8 mouse cellular contexts compared by ENCODE assay signal in genomic region chr8:122575286-122575685, GRCm38 (mm10). TPM values are rescaled to one million over a fixed set of nuclear protein-coding genes. Genes with fewer than 3 reads are reported as not detected.
DNase-seq lines count a peak whose midpoint lies in the region; ATAC-seq and TF ChIP-seq lines count a peak whose summit lies in the region.

No protein-coding gene starts in this region.

- 52% methylated on average over 8 of the region's 8 CpGs for WGBS in kidney, embryonic 16.5 days
- 76% methylated on average over 8 of the region's 8 CpGs for WGBS in embryonic facial prominence, embryonic 11.5 days
- 49% methylated on average over 8 of the region's 8 CpGs for WGBS in intestine, embryonic 16.5 days
- WGBS in midbrain, postnatal 0 days = 83% methylated on average over 8 of the region's 8 CpGs

- DNase-seq in kidney, adult 18-20 months = no peak
- no peak for DNase-seq in embryonic facial prominence, embryonic 11.5 days (ENCODE audit: low spot score)
- no peak for DNase-seq in midbrain, postnatal 0 days (ENCODE audit: low spot score)
- DNase-seq in cerebellum, adult 18-20 months = no peak
- no peak for DNase-seq in urinary bladder, postnatal 25 days (ENCODE audit: low spot score)
- no peak for DNase-seq in frontal cortex, adult 2 months (ENCODE audit: extremely low spot score in 1 of 2, low spot score in 1 of 2)

- no peaks in the 10 kb centered on the region for H3K27me3 ChIP-seq in kidney, embryonic 16.5 days (ENCODE audit: insufficient read depth, low read length)
- H3K27me3 ChIP-seq in embryonic facial prominence, embryonic 11.5 days (ENCODE audit: control insufficient read depth, insufficient read depth, low read length) = no peaks in the 10 kb centered on the region
- H3K27me3 ChIP-seq in intestine, embryonic 16.5 days (replicated peaks; ENCODE audit: control insufficient read depth, insufficient read depth, low read length) = no peaks in the 10 kb centered on the region
- H3K27me3 ChIP-seq in midbrain, postnatal 0 days (ENCODE audit: insufficient read depth, low read length) = no peaks in the 10 kb centered on the region

- H3K4me1 ChIP-seq in kidney, embryonic 16.5 days (ENCODE audit: insufficient read depth, low read length) = peaks cover 49% of the 10 kb centered on the region
- peaks cover 9% of the 10 kb centered on the region for H3K4me1 ChIP-seq in embryonic facial prominence, embryonic 11.5 days (ENCODE audit: control insufficient read depth, insufficient read depth, low read length)
- peaks cover 42% of the 10 kb centered on the region for H3K4me1 ChIP-seq in intestine, embryonic 16.5 days (ENCODE audit: control insufficient read depth, insufficient read depth, low read length)
- H3K4me1 ChIP-seq in midbrain, postnatal 0 days (ENCODE audit: insufficient read depth, low read length) = peaks cover 17% of the 10 kb centered on the region

- H3K27ac ChIP-seq in kidney, embryonic 16.5 days (ENCODE audit: low read length) = peak overlapping the region; percentile 73
- no peak overlapping the region for H3K27ac ChIP-seq in embryonic facial prominence, embryonic 11.5 days (replicated peaks; ENCODE audit: low read depth, low read length)
- peak overlapping the region; percentile 94 for H3K27ac ChIP-seq in intestine, embryonic 16.5 days (ENCODE audit: low read length)
- no peak overlapping the region for H3K27ac ChIP-seq in midbrain, postnatal 0 days (ENCODE audit: low read depth, low read length)

- H3K36me3 ChIP-seq in kidney, embryonic 16.5 days (ENCODE audit: insufficient read depth, low read length) = peaks cover 26% of the 10 kb centered on the region
- H3K36me3 ChIP-seq in embryonic facial prominence, embryonic 11.5 days (replicated peaks; ENCODE audit: control insufficient read depth, insufficient read depth, low read depth, low read length) = peaks cover 13% of the 10 kb centered on the region
- peaks cover 17% of the 10 kb centered on the region; the same call in 1 of the 2 replicates for H3K36me3 ChIP-seq in intestine, embryonic 16.5 days (ENCODE audit: control insufficient read depth, insufficient read depth, low read length)
- H3K36me3 ChIP-seq in midbrain, postnatal 0 days (ENCODE audit: insufficient read depth, low read length) = peaks cover 5% of the 10 kb centered on the region; the same call in 1 of the 2 replicates

- TF ChIP-seq CTCF in midbrain, postnatal 0 days (IDR thresholded peaks at IDR 0.05) = no peak

- no peaks in the 10 kb centered on the region for H3K9me3 ChIP-seq in kidney, embryonic 16.5 days (ENCODE audit: low read length)
- no peaks in the 10 kb centered on the region for H3K9me3 ChIP-seq in embryonic facial prominence, embryonic 11.5 days (replicated peaks; ENCODE audit: control insufficient read depth, low read length)
- no peaks in the 10 kb centered on the region for H3K9me3 ChIP-seq in intestine, embryonic 16.5 days (ENCODE audit: control insufficient read depth, low read length)
- no peaks in the 10 kb centered on the region for H3K9me3 ChIP-seq in midbrain, postnatal 0 days (ENCODE audit: low read length)

- peak overlapping the region; percentile 24; the same call in 1 of the 2 replicates for H3K9ac ChIP-seq in kidney, embryonic 16.5 days (replicated peaks; ENCODE audit: low read length)
- no peak overlapping the region for H3K9ac ChIP-seq in embryonic facial prominence, embryonic 11.5 days (replicated peaks; ENCODE audit: low read length)
- peak overlapping the region; percentile 90 for H3K9ac ChIP-seq in intestine, embryonic 16.5 days (ENCODE audit: low read depth, low read length)
- peak overlapping the region; percentile 87; the same call in 1 of the 2 replicates for H3K9ac ChIP-seq in midbrain, postnatal 0 days (replicated peaks; ENCODE audit: low read length, poor library complexity, severe bottlenecking)

- ATAC-seq in kidney, embryonic 16.5 days (ENCODE audit: low FRiP score, low TSS enrichment) = 0 out of 2 replicates have a peak, but pooled peaks have one; percentile 25
- ATAC-seq in embryonic facial prominence, embryonic 11.5 days (replicated peaks; ENCODE audit: insufficient number of reproducible peaks, low FRiP score, low TSS enrichment, low read depth) = no peak
- peak; percentile 4; the same call in 1 of the 2 replicates for ATAC-seq in intestine, embryonic 16.5 days
- ATAC-seq in midbrain, postnatal 0 days (ENCODE audit: low FRiP score) = no peak

- H3K4me3 ChIP-seq in kidney, embryonic 16.5 days (ENCODE audit: low read length) = peak overlapping the region; percentile 77
- H3K4me3 ChIP-seq in embryonic facial prominence, embryonic 11.5 days (ENCODE audit: low read depth, low read length) = no peak overlapping the region
- H3K4me3 ChIP-seq in intestine, embryonic 16.5 days (ENCODE audit: low read length) = peak overlapping the region; percentile 71
- no peak overlapping the region; the same call in 1 of the 2 replicates for H3K4me3 ChIP-seq in midbrain, postnatal 0 days (ENCODE audit: low read depth, low read length)

- H3K4me2 ChIP-seq in kidney, embryonic 16.5 days (replicated peaks; ENCODE audit: low read depth, low read length) = peak overlapping the region; percentile 89
- peak overlapping the region; percentile 84; the same call in 1 of the 2 replicates for H3K4me2 ChIP-seq in embryonic facial prominence, embryonic 11.5 days (ENCODE audit: low read depth, low read length)
- peak overlapping the region; percentile 50 for H3K4me2 ChIP-seq in intestine, embryonic 16.5 days (ENCODE audit: low read depth, low read length)
- peak overlapping the region; percentile 91 for H3K4me2 ChIP-seq in midbrain, postnatal 0 days (ENCODE audit: low read depth, low read length, poor library complexity, severe bottlenecking)

RNA-seq across cellular contexts. Expression of gene Aprt, which starts 1.4 kb away (rescaled TPM):
- 363 and 371 TPM in 2 replicates for polyA plus RNA-seq in kidney, embryonic 16.5 days (2015; fragmentation: Nextera tagmentation; extraction: Ambion mirVana)
- 246 and 268 TPM in 2 replicates for polyA plus RNA-seq in embryonic facial prominence, embryonic 11.5 days (2014; fragmentation: Nextera tagmentation; extraction: Ambion mirVana)
- polyA plus RNA-seq in intestine, embryonic 16.5 days (2015; fragmentation: Nextera tagmentation; extraction: Ambion mirVana) = 736 and 778 TPM in 2 replicates
- 83.9 and 97.2 TPM in 2 replicates for total RNA-seq in midbrain, postnatal 0 days (2014; rRNA removed)
- polyA plus RNA-seq in midbrain, postnatal 0 days (2015; fragmentation: Nextera tagmentation; extraction: Ambion mirVana) = 157 and 170 TPM in 2 replicates
- 66.0 and 67.4 TPM in 2 replicates for polyA plus RNA-seq in frontal cortex, adult 2 months (2012; rRNA removed)

RNA-seq across cellular contexts. Expression of gene Cdt1, which starts 7.5 kb away (rescaled TPM):
- 43.0 and 49.0 TPM in 2 replicates for polyA plus RNA-seq in kidney, embryonic 16.5 days (2015; fragmentation: Nextera tagmentation; extraction: Ambion mirVana)
- 31.6 and 32.1 TPM in 2 replicates for polyA plus RNA-seq in embryonic facial prominence, embryonic 11.5 days (2014; fragmentation: Nextera tagmentation; extraction: Ambion mirVana)
- 36.2 and 40.0 TPM in 2 replicates for polyA plus RNA-seq in intestine, embryonic 16.5 days (2015; fragmentation: Nextera tagmentation; extraction: Ambion mirVana)
- 9.2 and 15.6 TPM in 2 replicates for total RNA-seq in midbrain, postnatal 0 days (2014; rRNA removed)
- polyA plus RNA-seq in midbrain, postnatal 0 days (2015; fragmentation: Nextera tagmentation; extraction: Ambion mirVana) = 6.4 TPM in 2 replicates
- 2.4 and 2.5 TPM in 2 replicates for polyA plus RNA-seq in frontal cortex, adult 2 months (2012; rRNA removed)

RNA-seq across cellular contexts. Expression of gene Piezo1, which starts 24.2 kb away (rescaled TPM):
- polyA plus RNA-seq in kidney, embryonic 16.5 days (2015; fragmentation: Nextera tagmentation; extraction: Ambion mirVana) = 15.6 and 16.9 TPM in 2 replicates
- 3.4 and 5.9 TPM in 2 replicates for polyA plus RNA-seq in embryonic facial prominence, embryonic 11.5 days (2014; fragmentation: Nextera tagmentation; extraction: Ambion mirVana)
- 9.8 and 11.3 TPM in 2 replicates for polyA plus RNA-seq in intestine, embryonic 16.5 days (2015; fragmentation: Nextera tagmentation; extraction: Ambion mirVana)
- total RNA-seq in midbrain, postnatal 0 days (2014; rRNA removed) = 10.8 and 14.2 TPM in 2 replicates
- polyA plus RNA-seq in midbrain, postnatal 0 days (2015; fragmentation: Nextera tagmentation; extraction: Ambion mirVana) = 1.3 and 1.8 TPM in 2 replicates
- 7.4 and 9.1 TPM in 2 replicates for polyA plus RNA-seq in frontal cortex, adult 2 months (2012; rRNA removed)

RNA-seq across cellular contexts. Expression of gene Galns, which starts 36.0 kb away (rescaled TPM):
- 17.4 and 18.2 TPM in 2 replicates for polyA plus RNA-seq in kidney, embryonic 16.5 days (2015; fragmentation: Nextera tagmentation; extraction: Ambion mirVana)
- polyA plus RNA-seq in embryonic facial prominence, embryonic 11.5 days (2014; fragmentation: Nextera tagmentation; extraction: Ambion mirVana) = 4.3 and 6.6 TPM in 2 replicates
- polyA plus RNA-seq in intestine, embryonic 16.5 days (2015; fragmentation: Nextera tagmentation; extraction: Ambion mirVana) = 22.4 and 27.4 TPM in 2 replicates
- 12.1 and 14.6 TPM in 2 replicates for total RNA-seq in midbrain, postnatal 0 days (2014; rRNA removed)
- 10.9 and 12.7 TPM in 2 replicates for polyA plus RNA-seq in midbrain, postnatal 0 days (2015; fragmentation: Nextera tagmentation; extraction: Ambion mirVana)
- polyA plus RNA-seq in frontal cortex, adult 2 months (2012; rRNA removed) = 9.4 and 9.5 TPM in 2 replicates

RNA-seq across cellular contexts. Expression of gene Trappc2l, which starts 36.2 kb away (rescaled TPM):
- polyA plus RNA-seq in kidney, embryonic 16.5 days (2015; fragmentation: Nextera tagmentation; extraction: Ambion mirVana) = 56.7 and 60.1 TPM in 2 replicates
- 38.1 and 43.6 TPM in 2 replicates for polyA plus RNA-seq in embryonic facial prominence, embryonic 11.5 days (2014; fragmentation: Nextera tagmentation; extraction: Ambion mirVana)
- 76.7 and 86.4 TPM in 2 replicates for polyA plus RNA-seq in intestine, embryonic 16.5 days (2015; fragmentation: Nextera tagmentation; extraction: Ambion mirVana)
- total RNA-seq in midbrain, postnatal 0 days (2014; rRNA removed) = 14.1 and 23.2 TPM in 2 replicates
- 135 and 138 TPM in 2 replicates for polyA plus RNA-seq in midbrain, postnatal 0 days (2015; fragmentation: Nextera tagmentation; extraction: Ambion mirVana)
- polyA plus RNA-seq in frontal cortex, adult 2 months (2012; rRNA removed) = 130 and 153 TPM in 2 replicates

Comparison
In these comparisons a context has a peak if more than half of its experiments do, and no peak if none do; other contexts are left out.
1. ATAC-seq: peak in kidney, embryonic 16.5 days (single experiment) and intestine, embryonic 16.5 days (single experiment); none in embryonic facial prominence, embryonic 11.5 days (single experiment) and midbrain, postnatal 0 days (single experiment).
2. H3K27ac ChIP-seq: peak in kidney, embryonic 16.5 days (single experiment) and intestine, embryonic 16.5 days (single experiment); none in embryonic facial prominence, embryonic 11.5 days (single experiment) and midbrain, postnatal 0 days (single experiment).
3. H3K4me3 ChIP-seq: peak in kidney, embryonic 16.5 days (single experiment) and intestine, embryonic 16.5 days (single experiment); none in embryonic facial prominence, embryonic 11.5 days (single experiment) and midbrain, postnatal 0 days (single experiment).
4. Peak in every context shown above with its lines, with median percentiles within 50 percentile points of each other: H3K4me2 ChIP-seq.